Mouse (Mus musculus): ENCODE results near the gene Slc17a2.
"Not testable (repeated sequence)": the region's sequence is repeated elsewhere in the genome, so short reads cannot be mapped to it uniquely, and the experiment has no call there.

The Slc17a2 gene

GRCm38 (mm10) chr13:23806422-23807052, at the start of gene Slc17a2:
Gene Slc17a2, plus strand, starts transcription at chr13:23806993.
- no peak for DNase-seq (ENCODE audit: low spot score)

GRCm38 (mm10) chr13:23757211-23757773, 49.5 kb upstream of the Slc17a2 start:
- DNase-seq (ENCODE audit: low spot score) = peak; percentile 63

GRCm38 (mm10) chr13:23757921-23758320, 48.9 kb upstream of the Slc17a2 start:
- no peak for DNase-seq (ENCODE audit: low spot score)

- no peak for DNase-seq (ENCODE audit: low spot score)
Observed at GRCm38 (mm10) chr13:23759251-23759771, 47.5 kb upstream of the Slc17a2 start.

- no peak for DNase-seq (ENCODE audit: low spot score)
Observed at GRCm38 (mm10) chr13:23759916-23760239, 46.9 kb upstream of the Slc17a2 start.

GRCm38 (mm10) chr13:23760240-23760971, 46.4 kb upstream of the Slc17a2 start:
- no peak for DNase-seq (ENCODE audit: low spot score)

GRCm38 (mm10) chr13:23760972-23761864, 45.6 kb upstream of the Slc17a2 start, which contains the start of gene Hist1h4a:
Gene Hist1h4a, minus strand, starts transcription at chr13:23761230.
- peak; percentile 99 for DNase-seq (ENCODE audit: low spot score)

- peak; percentile 93 for DNase-seq (ENCODE audit: low spot score)
Observed at GRCm38 (mm10) chr13:23761871-23762821, 44.6 kb upstream of the Slc17a2 start, which contains the start of gene Hist1h3a. Gene Hist1h3a, minus strand, starts transcription at chr13:23762386.

- no peak for DNase-seq (ENCODE audit: low spot score)
Observed at GRCm38 (mm10) chr13:23763242-23763585, 43.6 kb upstream of the Slc17a2 start.

- peak; percentile 97 for DNase-seq (ENCODE audit: low spot score)
Observed at GRCm38 (mm10) chr13:23763586-23764323, 43.0 kb upstream of the Slc17a2 start, which contains the start of gene Hist1h1a. Gene Hist1h1a, plus strand, starts transcription at chr13:23763666.

GRCm38 (mm10) chr13:23764324-23765171, 42.2 kb upstream of the Slc17a2 start:
- no peak for DNase-seq (ENCODE audit: low spot score)

- no peak for DNase-seq (ENCODE audit: low spot score)
Observed at GRCm38 (mm10) chr13:23765172-23765513, 41.6 kb upstream of the Slc17a2 start.

GRCm38 (mm10) chr13:23766772-23767171, 40.0 kb upstream of the Slc17a2 start:
- no peak for DNase-seq (ENCODE audit: low spot score)

- no peak for DNase-seq (ENCODE audit: low spot score)
Observed at GRCm38 (mm10) chr13:23768834-23769397, 37.9 kb upstream of the Slc17a2 start.

GRCm38 (mm10) chr13:23769613-23770012, 37.2 kb upstream of the Slc17a2 start, which contains the start of gene Trim38:
Gene Trim38, plus strand, starts transcription at chr13:23769913.
- DNase-seq (ENCODE audit: low spot score) = not testable (repeated sequence)

GRCm38 (mm10) chr13:23772561-23773313, 34.1 kb upstream of the Slc17a2 start:
- DNase-seq (ENCODE audit: low spot score) = peak; percentile 76

- DNase-seq (ENCODE audit: low spot score) = no peak
Observed at GRCm38 (mm10) chr13:23778339-23778738, 28.5 kb upstream of the Slc17a2 start.

- no peak for DNase-seq (ENCODE audit: low spot score)
Observed at GRCm38 (mm10) chr13:23779025-23779424, 27.8 kb upstream of the Slc17a2 start.

Measured in retina, embryonic 14.5 days (tissue).